Mouse (Mus musculus) fibroblast of lung, adult 2 months (primary cell): ENCODE data around the gene Bckdhb.
"Not testable (repeated sequence)": the region's sequence is repeated elsewhere in the genome, so short reads cannot be mapped to it uniquely, and the experiment has no call there.

Experiments
- DNase-seq: peaks from one replicate; pipeline ENCODE4 v3.0.0-alpha.2; 2011; ENCODE audit warnings: low read depth

The Bckdhb gene

DNA sequence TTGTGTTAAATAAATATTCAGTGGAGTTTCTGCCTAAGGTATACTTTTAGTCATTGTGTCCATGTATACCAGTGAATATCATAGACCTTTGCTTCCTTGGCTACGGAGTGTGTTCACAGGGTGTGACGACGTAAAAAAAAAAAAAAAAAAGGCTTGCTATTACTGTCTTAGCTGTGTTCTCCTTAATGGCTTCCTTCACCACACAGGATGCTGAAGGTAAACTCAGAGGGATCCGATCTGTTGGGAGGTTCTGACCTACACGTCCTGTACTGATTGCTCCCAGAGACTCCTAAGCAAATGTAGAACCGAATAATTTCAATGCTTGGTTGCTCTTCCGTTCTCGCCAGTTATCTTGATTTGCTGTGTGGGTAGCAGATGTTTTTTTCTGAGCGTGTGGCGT is 38.4 kb downstream of the Bckdhb start:
- no peak for DNase-seq

DNA sequence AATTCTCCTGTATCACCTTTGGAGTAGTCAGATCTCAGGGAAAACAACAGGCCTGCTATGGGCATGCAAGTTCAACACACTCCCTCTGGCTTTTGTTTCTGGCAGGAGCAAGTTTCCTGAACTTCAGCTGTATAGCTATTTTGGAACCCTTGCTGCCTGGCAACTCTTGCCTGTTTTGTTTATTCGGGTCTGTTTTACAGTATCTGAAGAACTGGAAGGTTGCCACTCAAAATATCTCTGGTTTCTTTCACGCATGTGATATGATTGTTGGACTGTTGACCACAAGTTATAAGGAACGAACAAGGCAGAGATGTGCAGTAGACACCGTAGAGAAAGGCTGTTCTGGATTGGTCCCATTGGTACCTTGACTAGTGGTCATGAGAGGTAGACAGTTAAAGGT is 39.4 kb downstream of the Bckdhb start:
- no peak for DNase-seq

DNA sequence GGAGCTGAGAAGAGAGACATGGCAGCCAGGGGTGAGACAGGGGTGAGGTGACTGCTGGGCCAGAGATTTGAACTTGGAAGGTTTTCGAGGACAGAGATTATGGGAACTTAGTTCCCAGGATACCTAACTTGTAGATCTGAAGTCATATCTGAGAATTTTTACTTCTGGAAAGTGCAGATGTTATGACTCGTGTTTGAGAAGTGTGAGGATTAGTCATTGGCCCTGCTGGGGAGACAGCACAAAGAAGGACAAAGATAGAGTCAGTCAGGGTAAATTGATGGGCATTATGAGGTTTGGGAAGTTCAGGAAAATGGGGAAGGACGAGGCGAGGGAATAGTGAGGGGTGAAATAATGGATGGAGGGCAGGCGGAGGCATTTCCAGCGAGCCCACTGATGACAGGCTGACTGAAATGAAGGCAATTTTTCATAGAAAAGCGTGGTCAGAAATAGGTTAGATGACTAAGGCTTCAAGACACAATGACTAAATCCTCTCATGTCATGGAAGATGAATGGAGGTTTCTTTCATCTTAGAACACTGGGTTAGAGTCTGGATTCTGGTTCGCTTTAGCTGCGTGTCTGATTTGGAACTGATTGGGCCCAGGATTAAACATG is 42.6 kb downstream of the Bckdhb start:
- DNase-seq: peak; percentile 41

- no peak for DNase-seq
Measured at GRCm38 (mm10) chr9:83969326-83969725, 44.4 kb downstream of the Bckdhb start.

DNA sequence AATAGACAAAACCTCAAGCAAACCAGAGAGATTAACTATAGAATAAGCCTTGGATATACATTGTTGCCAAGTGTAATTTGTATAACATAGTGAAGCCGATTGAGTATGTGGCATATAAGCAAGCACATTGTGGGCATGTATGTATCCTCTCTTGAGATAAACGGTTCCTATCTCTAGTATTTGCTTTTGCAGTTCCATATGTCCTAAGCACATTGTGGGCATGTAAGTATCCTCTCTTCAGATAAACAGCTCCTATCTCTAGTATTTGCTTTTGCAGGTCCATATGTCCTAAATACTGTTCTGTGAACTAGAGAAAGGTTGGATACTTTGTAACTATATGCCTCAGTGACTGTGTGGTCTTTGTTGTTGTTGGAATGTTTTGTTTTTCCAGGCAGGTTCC is 48.5 kb downstream of the Bckdhb start:
- DNase-seq: no peak

GRCm38 (mm10) chr9:83975811-83976210 is 50.9 kb downstream of the Bckdhb start:
- no peak for DNase-seq

DNA sequence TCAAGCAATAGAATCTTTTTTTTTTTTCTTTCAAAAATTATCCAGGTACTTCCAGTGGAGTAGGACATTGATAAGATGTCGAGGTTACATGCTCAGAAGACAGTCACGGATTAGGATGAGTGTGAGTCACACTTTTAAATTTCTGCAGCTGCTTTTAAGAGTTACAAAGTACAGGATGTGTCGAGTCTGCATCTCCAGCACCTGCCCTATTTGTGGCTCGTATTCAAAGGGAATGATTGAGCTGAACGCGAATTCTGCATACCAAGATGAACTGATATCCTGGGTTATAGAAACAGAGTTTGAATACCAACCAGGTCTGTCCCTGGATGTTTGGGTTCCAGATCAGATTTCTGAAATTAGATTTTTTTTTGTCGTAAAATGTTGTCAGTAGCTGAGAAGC is 56.3 kb downstream of the Bckdhb start:
- DNase-seq: no peak

DNA sequence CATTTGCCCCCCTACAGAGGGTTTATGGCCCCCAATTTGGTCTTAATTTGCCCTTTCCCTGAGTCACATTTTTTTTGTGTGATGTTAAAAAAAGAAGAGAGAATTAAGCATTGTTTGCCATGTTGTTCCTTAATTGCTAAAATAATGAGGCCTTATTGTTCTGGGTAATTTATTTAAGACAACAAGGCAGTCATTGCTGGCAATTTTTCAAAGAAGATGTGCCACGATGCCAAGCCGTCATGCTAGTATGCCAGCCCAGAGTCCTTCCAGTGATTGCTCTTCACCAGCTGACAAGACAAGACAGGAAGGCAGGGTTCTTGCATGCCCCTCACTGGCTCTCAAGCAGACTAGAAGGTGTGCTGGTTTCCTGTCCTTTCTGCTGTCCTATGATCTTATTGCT is 84.0 kb downstream of the Bckdhb start:
- no peak for DNase-seq

DNA sequence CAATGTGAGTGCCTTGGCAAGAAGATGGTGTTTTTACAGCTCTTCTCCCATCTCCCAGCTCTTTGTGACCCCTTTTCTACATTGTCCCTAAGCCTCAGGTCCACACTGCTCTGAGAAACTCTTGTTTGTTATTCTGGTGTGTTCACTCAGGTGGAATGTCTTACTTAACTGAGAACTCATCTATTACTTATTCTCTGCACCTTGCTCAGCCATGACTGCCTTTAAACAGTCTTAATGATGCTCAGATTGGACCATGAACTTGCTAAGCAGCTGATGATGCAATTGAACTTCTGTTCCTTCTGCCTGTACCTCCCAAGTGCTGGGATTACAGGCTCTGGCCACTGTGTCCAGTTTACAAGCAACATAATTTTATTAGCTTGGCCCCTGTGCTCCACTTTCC is 86.2 kb downstream of the Bckdhb start:
- no peak for DNase-seq

- DNase-seq: not testable (repeated sequence)
Measured at GRCm38 (mm10) chr9:84018141-84018540, 93.2 kb downstream of the Bckdhb start.

GRCm38 (mm10) chr9:84019627-84020026 is 94.7 kb downstream of the Bckdhb start:
- DNase-seq: no peak

GRCm38 (mm10) chr9:84021189-84021588 is 96.2 kb downstream of the Bckdhb start:
- DNase-seq: no peak

GRCm38 (mm10) chr9:84028120-84028519 is 103.2 kb downstream of the Bckdhb start:
- DNase-seq: no peak

- no peak for DNase-seq
Measured at GRCm38 (mm10) chr9:84030691-84031290, 105.8 kb downstream of the Bckdhb start.

- no peak for DNase-seq
Measured at GRCm38 (mm10) chr9:84031406-84031805, 106.5 kb downstream of the Bckdhb start.

GRCm38 (mm10) chr9:84032669-84033341 is 107.9 kb downstream of the Bckdhb start:
- peak; percentile 77 for DNase-seq

- DNase-seq: no peak
Measured at GRCm38 (mm10) chr9:84036046-84036445, 111.1 kb downstream of the Bckdhb start.

DNA sequence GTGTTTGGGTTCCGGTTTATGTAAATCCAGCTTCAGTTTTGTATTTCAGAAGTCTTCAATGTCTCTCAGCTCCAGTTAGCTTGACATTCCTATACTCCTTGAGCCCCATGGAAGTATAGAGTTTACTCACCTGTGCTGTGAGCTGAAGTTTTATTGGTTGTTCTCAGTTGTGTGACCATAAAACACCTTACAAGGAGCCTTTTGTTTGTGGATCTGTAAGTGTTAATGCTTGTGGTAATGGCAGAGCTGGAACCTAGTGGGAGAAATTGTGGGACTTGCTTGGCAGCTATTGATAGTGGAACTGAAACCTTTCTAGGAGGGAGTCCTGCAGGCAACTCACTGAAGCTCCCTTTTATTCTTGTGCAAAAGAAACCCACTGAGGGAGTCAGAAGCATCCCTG is 112.3 kb downstream of the Bckdhb start:
- DNase-seq: no peak

DNA sequence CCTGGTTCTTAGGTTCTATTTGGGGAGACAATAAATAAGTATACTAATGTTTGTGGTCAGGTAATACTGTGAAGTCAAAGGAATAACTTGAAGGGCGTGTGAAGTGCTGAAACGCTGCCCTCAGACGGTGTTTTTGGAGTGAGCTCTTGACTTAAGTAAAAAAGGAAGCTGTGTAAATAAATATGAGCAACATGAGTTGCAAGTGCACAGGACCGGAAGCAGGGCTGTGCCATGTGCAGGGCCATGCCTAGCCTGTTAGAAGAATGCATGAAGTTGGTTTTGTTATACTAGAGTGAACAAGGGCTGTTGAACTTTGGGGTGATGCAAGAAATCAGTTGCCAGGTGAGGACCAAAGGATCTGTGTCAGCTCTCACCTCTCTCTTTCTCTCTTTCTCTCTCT is 114.0 kb downstream of the Bckdhb start:
- no peak for DNase-seq

GRCm38 (mm10) chr9:84040376-84040775 is 115.4 kb downstream of the Bckdhb start:
- DNase-seq: no peak

GRCm38 (mm10) chr9:84041631-84042277 is 116.8 kb downstream of the Bckdhb start:
- DNase-seq: no peak

GRCm38 (mm10) chr9:84042539-84042938 is 117.6 kb downstream of the Bckdhb start:
- no peak for DNase-seq

DNA sequence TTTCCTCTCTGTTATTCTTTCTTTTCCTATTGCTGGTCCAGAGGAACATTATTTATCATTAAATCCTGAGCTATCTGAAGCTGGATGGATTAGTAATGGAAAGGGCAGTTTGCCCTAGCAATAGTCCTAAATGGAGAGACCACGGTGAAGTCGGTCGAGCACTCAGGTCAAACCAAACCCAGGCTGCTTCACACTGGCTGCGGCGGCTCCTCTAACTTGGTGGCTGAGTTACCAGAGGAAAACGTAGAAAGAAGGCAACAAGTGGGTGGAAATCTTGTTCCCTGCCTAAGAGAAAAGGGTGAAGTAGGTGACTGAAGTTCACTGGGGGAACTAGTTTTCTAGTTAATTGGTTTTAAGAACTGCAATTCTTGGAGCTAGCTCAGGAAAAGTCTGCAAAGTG is 119.2 kb downstream of the Bckdhb start:
- no peak for DNase-seq
